Mouse (Mus musculus): ENCODE results near the gene Parp11.

DNA sequence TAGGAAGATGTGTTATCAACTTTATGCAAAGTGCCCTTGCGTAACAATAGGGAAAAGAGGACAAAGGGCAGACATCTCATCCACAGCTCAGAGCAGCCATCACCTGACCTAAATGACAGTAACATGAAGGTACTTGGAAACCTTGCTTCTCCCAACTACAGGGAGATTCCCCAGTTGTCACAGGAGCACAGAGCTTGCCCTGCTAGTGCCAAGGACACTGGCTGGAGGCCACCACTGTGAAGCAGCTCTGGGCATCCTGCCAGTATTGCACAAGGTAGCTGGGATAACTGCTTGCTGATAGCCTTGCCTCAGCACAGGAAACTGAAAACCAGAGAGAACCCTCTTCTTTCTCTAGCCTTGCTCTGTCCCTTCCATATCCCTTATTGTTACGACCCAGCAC is 82.8 kb downstream of the Parp11 start:
- TF ChIP-seq CTCF (IDR thresholded peaks at IDR 0.05; ENCODE audit: low read depth, low read length) (no peak), POLR2A (IDR thresholded peaks at IDR 0.05; ENCODE audit: extremely low read depth, insufficient read depth, low read length) (no peak)

Measured in liver, adult 2 months (tissue).